Mouse (Mus musculus) adrenal gland, postnatal 14 days (tissue): ENCODE results near the gene AU022252. TPM values are rescaled to one million over a fixed set of nuclear protein-coding genes. Genes with fewer than 3 reads are reported as not detected.
A peak's percentile ranks its signal among the peaks of the same experiment; 100 is the strongest.

Experiments
- DNase-seq: peaks from one replicate; pipeline ENCODE4 v3.0.0; 2021; ENCODE audit warnings: mixed read lengths
- total RNA-seq: library from RNA; stranded (reverse); gene quantifications from 2 replicates; pipeline ENCODE4 v1.2.3, GENCODE M21; 2021

AU022252 gene
- total RNA-seq, 1 experiment from 2014 or later = 30.8 TPM

DNA sequence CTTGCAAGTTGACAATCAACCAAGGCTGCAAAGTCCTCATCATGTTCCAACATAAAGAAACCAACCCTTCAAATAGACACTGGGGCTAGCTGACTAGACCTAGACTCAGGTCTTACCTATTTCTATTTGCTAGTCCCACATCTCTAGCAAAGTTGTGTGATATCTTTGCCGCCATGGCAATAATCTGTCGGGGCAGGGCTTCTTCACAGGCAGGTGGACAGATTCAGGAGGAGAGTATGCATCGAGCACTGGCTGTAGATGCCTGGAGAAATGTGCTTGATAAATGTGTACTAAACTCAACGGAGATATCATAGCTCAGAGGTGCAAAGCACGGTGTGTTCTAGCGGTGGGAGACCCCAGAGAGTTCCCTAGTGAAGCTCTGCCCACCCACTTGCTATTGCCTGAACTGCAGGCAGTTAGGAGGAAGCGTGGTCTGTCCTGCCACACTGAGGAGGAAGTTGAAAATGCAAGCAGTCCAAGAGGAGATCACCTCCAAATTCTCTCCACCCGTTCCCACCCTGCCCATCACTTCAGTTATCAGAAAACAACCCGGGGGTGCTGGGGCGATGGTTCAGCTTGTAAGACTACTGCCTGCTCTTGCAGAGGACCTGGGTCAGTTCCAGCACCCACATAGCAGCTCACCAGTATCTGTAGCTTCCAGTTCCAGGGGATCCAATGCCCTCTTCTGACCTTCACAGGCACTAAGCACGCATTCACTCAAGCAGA, 44.3 kb downstream of the AU022252 start:
- DNase-seq = peak; percentile 8

DNA sequence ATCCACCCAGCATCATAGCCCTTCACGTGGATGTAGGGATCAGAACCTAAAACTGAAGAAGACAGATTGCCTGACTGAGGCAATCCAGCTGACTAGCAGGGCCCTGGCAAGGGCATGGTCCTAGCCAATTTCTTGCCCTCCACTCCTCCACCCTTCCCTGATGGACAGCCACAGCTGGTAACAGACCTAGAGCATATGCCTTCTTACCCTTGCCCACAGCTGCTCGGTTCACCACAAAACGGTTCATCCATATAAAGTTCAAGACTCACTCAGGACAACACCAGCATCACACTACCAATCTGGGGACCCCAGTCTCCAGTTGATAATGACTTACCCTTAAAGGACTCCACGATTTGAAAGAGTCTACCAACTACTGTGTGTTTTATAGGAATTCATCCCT, 46.7 kb downstream of the AU022252 start:
- no peak for DNase-seq

DNA sequence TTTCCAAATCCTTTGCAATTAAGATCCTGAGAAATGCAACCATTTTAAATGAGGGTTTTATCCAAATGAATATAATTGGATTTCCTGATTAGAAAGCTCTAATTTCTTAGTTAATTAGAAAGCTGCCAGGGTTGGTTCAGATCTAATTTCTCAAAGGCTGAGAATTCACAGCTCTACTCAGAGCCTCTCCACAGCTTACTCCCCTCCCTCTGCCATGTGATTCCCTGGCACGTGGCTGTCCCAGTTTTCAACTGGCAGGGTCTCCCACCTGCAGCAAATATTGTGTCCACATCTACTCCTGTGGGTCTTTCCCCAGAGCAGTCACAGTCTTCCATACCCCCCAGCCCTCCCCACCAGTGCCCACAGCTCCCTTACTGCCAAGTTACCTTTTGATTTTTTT, 49.0 kb downstream of the AU022252 start:
- DNase-seq = no peak

DNA sequence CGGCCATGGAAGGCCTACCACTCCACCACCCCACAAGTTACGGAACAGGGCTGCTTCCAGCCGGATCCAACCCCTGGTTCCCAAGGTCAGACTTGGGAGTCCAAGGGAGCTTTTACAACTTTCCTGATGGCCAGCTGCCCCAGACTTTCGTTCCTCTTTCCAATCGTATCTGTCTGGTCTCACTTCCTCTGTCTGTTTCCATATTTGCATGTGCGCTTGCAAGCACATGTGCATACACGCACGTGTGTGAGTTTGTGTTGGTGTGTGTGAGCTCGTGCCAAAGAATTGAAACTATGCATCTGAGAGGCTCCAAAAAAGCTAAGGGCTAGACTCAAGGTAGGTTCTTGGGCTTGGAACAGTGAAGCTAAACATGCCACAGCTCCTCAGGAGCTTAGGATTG, 51.1 kb downstream of the AU022252 start:
- no peak for DNase-seq

DNA sequence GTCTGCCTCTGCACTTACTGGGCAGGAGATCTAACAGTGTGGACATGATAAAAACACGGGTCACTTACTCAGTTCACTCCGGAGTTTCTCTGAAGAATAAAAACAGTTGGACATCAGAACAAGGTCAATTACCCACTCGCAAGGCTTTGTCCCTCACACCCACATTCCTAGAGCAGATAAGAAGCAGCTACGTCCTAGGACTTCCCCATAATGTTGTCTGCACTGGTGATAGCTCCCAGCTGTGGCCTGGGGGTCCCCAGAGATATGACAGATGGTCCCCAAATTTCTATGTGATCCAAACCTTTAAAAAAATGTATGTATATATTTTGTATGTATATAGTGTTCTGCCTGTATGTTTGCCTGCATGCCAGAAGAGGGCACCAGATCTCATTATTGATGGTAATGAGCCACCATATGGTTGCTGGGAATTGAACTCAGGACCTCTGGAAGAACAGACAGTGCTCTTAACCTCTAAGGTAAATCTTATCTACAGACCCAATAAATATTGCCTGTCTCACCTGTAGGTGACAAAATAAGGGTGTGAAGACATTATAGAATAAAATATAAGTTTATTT, 52.3 kb downstream of the AU022252 start:
- peak; percentile 16 for DNase-seq

DNA sequence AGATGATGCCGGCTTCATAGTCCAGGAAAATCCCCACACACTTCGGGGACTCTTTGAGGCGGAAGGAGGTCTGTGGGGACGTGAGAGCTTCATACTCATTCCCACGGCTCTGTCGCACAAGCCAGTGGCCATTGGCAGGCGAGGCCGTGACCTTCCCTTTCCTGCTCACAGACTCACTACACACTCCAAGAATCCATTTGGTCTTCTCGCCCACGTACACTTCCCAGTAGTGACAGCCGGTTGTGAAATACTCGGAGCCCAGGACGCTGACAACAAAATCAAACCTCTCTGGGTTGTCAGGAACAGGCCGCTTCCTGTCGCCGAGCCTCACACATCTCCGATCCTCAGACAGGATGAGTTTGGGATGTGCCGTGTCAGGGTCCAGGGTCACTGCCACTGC, 54.2 kb downstream of the AU022252 start:
- DNase-seq = peak; percentile 42

- DNase-seq = peak; percentile 26
Observed at GRCm38 (mm10) chr4:119177702-119178101, 54.8 kb downstream of the AU022252 start.

GRCm38 (mm10) chr4:119173851-119174453, 58.6 kb downstream of the AU022252 start, which contains the start of gene Zfp691:
Gene Zfp691 (minus strand): TSS chr4:119174195.
- peak; percentile 95 for DNase-seq

DNA sequence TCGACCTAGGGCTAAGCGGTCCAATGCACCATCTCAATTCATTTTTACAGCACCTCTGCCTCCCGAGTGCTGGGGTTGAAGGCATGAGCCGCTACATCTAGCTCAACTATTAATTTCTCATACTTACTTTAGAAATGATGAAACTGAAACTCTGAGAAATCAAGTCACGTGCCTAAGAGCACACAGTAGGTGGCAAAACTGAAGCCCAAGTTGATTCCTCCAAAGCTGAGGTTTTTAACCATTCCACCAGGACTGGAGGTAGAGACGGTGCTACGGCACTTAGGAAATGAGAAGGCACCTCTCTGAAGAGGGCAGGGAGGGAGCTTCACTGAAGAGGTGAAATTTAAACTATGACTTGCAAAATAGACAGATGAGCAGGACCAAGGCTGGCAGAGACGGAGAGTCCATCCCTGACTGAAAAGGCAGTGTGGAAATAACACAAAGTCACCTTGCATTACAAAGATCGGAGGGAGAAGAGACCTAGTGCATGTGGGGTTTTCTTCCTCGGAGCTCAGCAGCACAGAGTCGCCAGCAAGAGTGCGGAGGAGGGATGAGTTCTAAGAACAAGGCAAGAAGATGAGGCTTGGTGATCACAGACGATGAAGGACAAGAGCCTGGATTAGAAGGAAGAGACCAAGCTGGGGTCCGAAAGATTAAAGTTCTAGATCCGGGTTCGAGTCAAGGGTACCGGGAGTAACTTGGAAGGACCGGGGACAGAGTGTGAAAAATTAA, 59.4 kb downstream of the AU022252 start:
- no peak for DNase-seq

DNA sequence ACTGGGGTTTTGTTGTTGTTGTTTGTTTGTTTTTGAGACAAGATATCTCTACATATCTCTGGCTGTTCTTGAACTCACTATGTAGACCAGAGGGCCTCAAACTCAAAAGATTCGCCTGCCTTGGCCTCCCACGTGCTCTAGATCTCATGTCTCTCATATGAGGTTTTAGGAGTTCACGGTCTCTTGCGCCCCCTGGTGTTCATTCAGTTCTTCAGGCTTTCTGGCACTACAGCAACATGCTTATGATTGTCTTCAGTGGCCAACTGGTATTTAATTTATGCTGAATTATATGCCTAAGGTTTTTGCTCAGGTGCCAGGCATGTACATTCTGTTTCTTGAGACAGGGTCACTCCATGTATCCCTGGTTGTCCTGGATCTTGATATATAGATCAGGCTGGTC, 64.8 kb downstream of the AU022252 start:
- DNase-seq = peak; percentile 90

GRCm38 (mm10) chr4:119167068-119167467, 65.4 kb downstream of the AU022252 start:
- DNase-seq = no peak

GRCm38 (mm10) chr4:119165916-119166315, 66.6 kb downstream of the AU022252 start:
- no peak for DNase-seq

GRCm38 (mm10) chr4:119162990-119163389, 69.5 kb downstream of the AU022252 start:
- no peak for DNase-seq

DNA sequence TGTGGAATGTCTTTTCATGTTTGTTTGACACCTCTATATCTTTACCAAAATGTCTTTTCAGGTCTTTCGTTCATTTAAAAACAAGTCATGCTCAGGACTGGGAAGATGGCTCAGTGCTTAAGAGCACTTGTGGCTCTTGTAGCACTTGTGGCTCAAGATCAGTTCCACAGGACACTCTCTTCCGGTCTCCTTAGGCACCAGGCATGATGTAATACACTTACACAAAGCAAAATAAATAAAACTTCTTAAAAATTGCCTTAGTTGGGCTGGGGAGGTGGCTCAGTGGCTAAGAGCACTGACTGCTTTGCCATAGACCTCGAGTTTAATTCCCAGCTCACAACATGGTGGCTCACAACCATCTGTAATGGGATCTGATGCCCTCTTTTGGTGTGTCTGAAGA, 71.2 kb downstream of the AU022252 start:
- no peak for DNase-seq

DNA sequence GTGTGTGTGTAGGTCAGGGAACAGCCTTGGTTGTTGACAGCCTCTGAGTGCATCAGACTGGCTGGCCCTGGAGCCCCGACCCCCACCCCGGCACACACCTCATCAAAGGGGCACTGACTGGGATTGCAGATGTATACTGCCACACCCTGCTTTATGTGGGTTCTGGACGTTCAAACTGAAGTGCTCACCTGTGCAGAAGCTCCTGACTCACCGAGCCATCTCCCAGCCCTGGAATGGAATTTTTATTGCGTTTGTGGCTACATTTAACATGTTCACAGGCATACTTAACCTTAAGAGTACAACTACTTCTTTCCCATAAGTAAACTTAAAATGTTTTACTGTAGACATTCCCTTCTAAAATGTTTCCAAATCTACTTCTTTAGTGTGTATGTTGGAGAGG, 74.6 kb downstream of the AU022252 start:
- DNase-seq = no peak

GRCm38 (mm10) chr4:119157186-119157585, 75.3 kb downstream of the AU022252 start:
- peak; percentile 84 for DNase-seq

Other genes with a start within 250 kb of the AU022252 start
- gene Slc2a1, start 124.0 kb downstream of the AU022252 start, total RNA-seq = 15.9 and 19.6 TPM in 2 replicates
- 20.5 and 21.6 TPM in 2 replicates for gene Zfp691, start 58.5 kb downstream of the AU022252 start, total RNA-seq
- 2.3 and 8.8 TPM in 2 replicates for gene Ermap, start 42.7 kb downstream of the AU022252 start, total RNA-seq
- 19.0 and 22.5 TPM in 2 replicates for gene Svbp, start 37.4 kb downstream of the AU022252 start, total RNA-seq
- 0.30 TPM in 1 of 2 replicates, not detected in the other for gene Tmem269, start 14.5 kb downstream of the AU022252 start, total RNA-seq
- gene P3h1, start 203 bp upstream of the AU022252 start, total RNA-seq = 27.5 and 27.9 TPM in 2 replicates
- gene Cldn19, start 22.7 kb upstream of the AU022252 start, total RNA-seq = 0.19 and 0.41 TPM in 2 replicates
- gene Ybx1, start 61.9 kb upstream of the AU022252 start, total RNA-seq = 620 and 697 TPM in 2 replicates
- 19.9 and 23.8 TPM in 2 replicates for gene Ppih, start 87.8 kb upstream of the AU022252 start, total RNA-seq
- 8.4 and 9.7 TPM in 2 replicates for gene Ccdc30, start 182.8 kb upstream of the AU022252 start, total RNA-seq
- gene Ppcs, start 189.7 kb upstream of the AU022252 start, total RNA-seq = 36.5 and 41.5 TPM in 2 replicates
- gene Zmynd12, start 190.1 kb upstream of the AU022252 start, total RNA-seq = 1.1 and 1.6 TPM in 2 replicates